Mouse (Mus musculus): ENCODE results near the gene Gm4924. TPM values are rescaled to one million over a fixed set of nuclear protein-coding genes. Genes with fewer than 3 reads are reported as not detected.

Gm4924 gene
- 10 to 100 TPM in 1 of 2 experiments, 1 to 10 TPM in 1; 9.1 to 10.3 TPM for total RNA-seq (2021)
- long read RNA-seq, experiment 1, partial matches to known transcripts = 0 of 6 reads
- long read RNA-seq, experiment 1, other reads (novel, unspliced or antisense) = 4 of 6 reads
- long read RNA-seq, experiment 2, partial matches to known transcripts = 0 of 7 reads
- long read RNA-seq, experiment 2, other reads (novel, unspliced or antisense) = 3 of 7 reads

- Histone ChIP-seq H3K4me3 (peak within 1 kb of the TSS; percentile 95), H3K27ac (peak within 1 kb of the TSS; percentile 99)
- DNase-seq (ENCODE audit: extremely low spot score in 1 of 2, low spot score in 2 of 2) = peak; percentile 78 to 85
- TF ChIP-seq CTCF (IDR thresholded peaks at IDR 0.05) = no peak
- intact Hi-C loops (cut with DNase I) = loop anchor here (5.0 kb wide), 2 partner anchors 112 to 707 kb away; partner anchors contain the start of genes Gm10778 and Zfp938
These were observed at the start of gene Gm4924 for GRCm38 (mm10) chr10:82354083-82355010. TSS of gene Gm4924 (plus strand) at chr10:82354255.

- no peak for DNase-seq (ENCODE audit: extremely low spot score in 1 of 2, low spot score in 2 of 2)
- intact Hi-C loops (cut with DNase I) = no loop called here
These were observed 37.6 kb upstream of the Gm4924 start, which contains the start of gene 4932415D10Rik for GRCm38 (mm10) chr10:82316482-82316881. TSS of gene 4932415D10Rik (minus strand) at chr10:82316582.

GRCm38 (mm10) chr10:82320134-82320533 is 33.9 kb upstream of the Gm4924 start:
- H3K4me3 ChIP-seq = no peak overlapping the region
- intact Hi-C loops (cut with DNase I) = no loop called here
- DNase-seq (ENCODE audit: extremely low spot score in 1 of 2, low spot score in 2 of 2) = no peak
- H3K27ac ChIP-seq = no peak overlapping the region
- TF ChIP-seq CTCF (IDR thresholded peaks at IDR 0.05) = peak; percentile 45

More at GRCm38 (mm10) chr10:82316482-82316881, 37.6 kb upstream of the Gm4924 start, which contains the start of gene 4932415D10Rik:
- H3K27ac ChIP-seq = no peak within 1 kb of the TSS
- no peak for TF ChIP-seq CTCF (IDR thresholded peaks at IDR 0.05)
- no peak within 1 kb of the TSS for H3K4me3 ChIP-seq

GRCm38 (mm10) chr10:82329826-82330225 is 24.2 kb upstream of the Gm4924 start:
- H3K27ac ChIP-seq = no peak overlapping the region
- DNase-seq (ENCODE audit: extremely low spot score in 1 of 2, low spot score in 2 of 2) = no peak
- no peak for TF ChIP-seq CTCF (IDR thresholded peaks at IDR 0.05)
- intact Hi-C loops (cut with DNase I) = no loop called here
- H3K4me3 ChIP-seq = no peak overlapping the region

- TF ChIP-seq CTCF (IDR thresholded peaks at IDR 0.05) = no peak
- no peak overlapping the region for H3K4me3 ChIP-seq
- DNase-seq (ENCODE audit: extremely low spot score in 1 of 2, low spot score in 2 of 2) = no peak
- no peak overlapping the region for H3K27ac ChIP-seq
- intact Hi-C loops (cut with DNase I) = loop anchor here (5.0 kb wide), 1 partner anchor 708 kb away; the partner anchor contains the start of gene Gm10778
These were observed 1.3 kb downstream of the Gm4924 start for GRCm38 (mm10) chr10:82355401-82355800.

GRCm38 (mm10) chr10:82361911-82362310 is 7.9 kb downstream of the Gm4924 start:
- Histone ChIP-seq H3K4me3 (no peak overlapping the region), H3K27ac (no peak overlapping the region)
- no peak for DNase-seq (ENCODE audit: extremely low spot score in 1 of 2, low spot score in 2 of 2)
- TF ChIP-seq CTCF (IDR thresholded peaks at IDR 0.05) = no peak; the same call in 1 of the 2 replicates
- intact Hi-C loops (cut with DNase I) = no loop called here

GRCm38 (mm10) chr10:82382992-82383391 is 28.9 kb downstream of the Gm4924 start:
- intact Hi-C loops (cut with DNase I) = no loop called here
- H3K27ac ChIP-seq = no peak overlapping the region
- H3K4me3 ChIP-seq = no peak overlapping the region
- no peak for DNase-seq (ENCODE audit: extremely low spot score in 1 of 2, low spot score in 2 of 2)
- no peak for TF ChIP-seq CTCF (IDR thresholded peaks at IDR 0.05)

GRCm38 (mm10) chr10:82409511-82409910 is 55.5 kb downstream of the Gm4924 start:
- TF ChIP-seq CTCF (IDR thresholded peaks at IDR 0.05) = no peak
- DNase-seq (ENCODE audit: extremely low spot score in 1 of 2, low spot score in 2 of 2) = no peak
- H3K27ac ChIP-seq = no peak overlapping the region
- no peak overlapping the region for H3K4me3 ChIP-seq
- intact Hi-C loops (cut with DNase I) = loop anchor here (1.0 kb wide), 1 partner anchor 9 kb away; no protein-coding TSS in a partner anchor

- intact Hi-C loops (cut with DNase I) = no loop called here
- Histone ChIP-seq H3K4me3 (no peak overlapping the region), H3K27ac (no peak overlapping the region)
- no peak for DNase-seq (ENCODE audit: extremely low spot score in 1 of 2, low spot score in 2 of 2)
- TF ChIP-seq CTCF (IDR thresholded peaks at IDR 0.05) = no peak
These were observed 69.6 kb downstream of the Gm4924 start for GRCm38 (mm10) chr10:82423631-82424030.

Other genes with a start within 250 kb of the Gm4924 start
- 10 to 100 TPM in 1 of 2 experiments, 1 to 10 TPM in 1; 8.0 to 10.1 TPM for gene AU041133, start 226.2 kb upstream of the Gm4924 start, total RNA-seq (2021)
- 10 to 100 TPM; 17.4 to 20.9 TPM for gene Zfp938, start 113.0 kb upstream of the Gm4924 start, total RNA-seq (2021)
- not detected for gene 4932415D10Rik, start 37.7 kb upstream of the Gm4924 start, total RNA-seq (2021)
- gene Gm1553, start 138.4 kb downstream of the Gm4924 start, total RNA-seq (2021) = not detected